Mouse (Mus musculus) NIH3T3 (cell line): ENCODE results near the gene C1qtnf1.

Source experiments
- DNase-seq: peaks from one replicate; pipeline ENCODE4 v3.0.0-alpha.2; 2012; ENCODE audit warnings: low read depth

Gene C1qtnf1

DNA sequence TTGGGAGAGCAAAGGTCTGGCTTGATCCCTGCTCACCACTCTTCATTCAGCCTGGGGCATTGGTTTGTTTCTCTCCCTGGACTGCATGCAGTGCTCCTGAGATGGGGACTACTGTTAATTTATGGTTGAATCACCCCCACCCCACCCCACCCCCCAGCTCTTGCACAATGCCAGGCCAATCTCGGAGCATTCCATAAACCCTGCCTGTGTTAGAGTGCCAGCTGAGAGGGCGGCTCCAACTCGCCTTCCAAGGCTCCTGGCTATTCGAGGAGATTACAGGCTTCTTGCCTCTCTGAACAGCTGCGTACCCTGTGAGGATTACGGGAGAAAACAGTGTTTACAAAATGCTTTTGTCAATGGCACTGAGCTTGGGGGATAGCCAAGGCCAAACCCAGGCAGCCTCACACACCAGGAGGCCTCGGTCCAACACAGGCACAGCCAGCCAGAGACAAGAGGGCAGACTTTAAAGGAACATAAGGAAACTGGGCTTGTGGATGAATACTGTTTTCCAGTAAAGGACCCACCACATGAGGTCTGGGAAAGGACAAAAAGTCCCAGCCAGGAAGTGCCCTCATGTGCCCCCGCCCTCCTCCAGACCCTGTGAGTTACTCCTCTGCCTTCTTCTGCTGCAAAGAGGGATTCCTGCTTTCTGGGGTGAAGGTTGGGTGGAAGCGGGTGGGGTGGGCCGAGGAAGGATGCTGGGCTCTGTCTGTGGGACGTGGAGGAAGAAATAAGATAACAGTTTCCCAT lies 10.8 kb downstream of the C1qtnf1 start:
- peak; percentile 92 for DNase-seq

DNA sequence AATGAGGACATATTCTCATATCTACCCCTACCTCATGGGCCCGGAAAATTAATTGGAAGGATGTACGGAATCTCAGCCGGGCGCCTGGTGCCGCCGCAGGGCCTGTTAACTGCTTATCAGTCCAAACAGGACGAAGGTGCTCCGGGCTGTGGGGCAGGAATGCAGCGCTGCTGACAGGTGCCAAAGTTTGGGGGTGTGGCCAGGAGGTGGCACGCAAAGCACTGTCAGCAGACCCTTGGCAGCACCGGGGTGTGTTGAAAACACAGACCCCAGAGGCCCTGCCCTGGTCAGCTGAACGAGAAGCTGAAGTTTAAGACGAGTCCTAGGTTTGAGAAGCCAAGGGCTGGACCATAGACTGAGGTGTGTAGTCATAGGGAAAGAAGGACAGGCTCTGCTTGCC lies 14.7 kb downstream of the C1qtnf1 start:
- DNase-seq: no peak

DNA sequence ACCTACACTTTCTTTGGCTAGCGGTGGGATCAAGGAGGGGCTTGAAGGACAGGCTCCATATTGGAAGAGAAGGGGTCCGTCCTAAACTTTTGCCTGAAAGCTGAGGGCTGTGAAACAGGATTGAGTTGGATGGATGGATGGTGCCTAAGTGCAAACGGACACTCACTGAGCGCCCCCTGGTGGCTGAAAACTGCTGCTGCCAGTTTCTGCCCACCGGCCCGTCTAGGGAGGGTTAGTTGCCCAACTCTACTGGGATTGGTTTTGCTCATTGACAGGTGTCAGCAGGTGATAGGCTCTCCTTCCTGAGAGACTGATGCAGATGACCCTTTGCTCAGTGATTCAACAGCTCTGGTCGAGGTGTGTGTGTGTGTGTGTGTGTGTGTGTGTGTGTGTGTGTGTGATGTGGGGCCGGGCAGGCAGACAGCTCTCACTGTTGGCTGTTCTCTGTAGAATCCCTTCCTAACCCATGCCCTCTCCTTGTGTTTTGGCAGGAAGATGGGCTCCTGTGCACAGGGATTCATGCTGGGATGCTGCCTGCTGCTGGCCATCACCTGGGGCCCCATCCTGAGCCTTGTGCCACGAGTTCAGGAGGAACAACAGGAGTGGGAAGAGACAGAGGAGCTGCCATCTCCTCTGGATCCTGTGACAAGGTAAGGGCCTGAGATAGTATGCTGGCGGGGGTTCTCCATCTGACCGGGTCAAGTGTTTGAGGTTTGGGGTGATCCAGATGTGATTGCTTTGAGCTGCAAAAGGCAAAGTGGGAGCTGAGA lies 15.4 kb downstream of the C1qtnf1 start:
- DNase-seq: peak; percentile 87

DNA sequence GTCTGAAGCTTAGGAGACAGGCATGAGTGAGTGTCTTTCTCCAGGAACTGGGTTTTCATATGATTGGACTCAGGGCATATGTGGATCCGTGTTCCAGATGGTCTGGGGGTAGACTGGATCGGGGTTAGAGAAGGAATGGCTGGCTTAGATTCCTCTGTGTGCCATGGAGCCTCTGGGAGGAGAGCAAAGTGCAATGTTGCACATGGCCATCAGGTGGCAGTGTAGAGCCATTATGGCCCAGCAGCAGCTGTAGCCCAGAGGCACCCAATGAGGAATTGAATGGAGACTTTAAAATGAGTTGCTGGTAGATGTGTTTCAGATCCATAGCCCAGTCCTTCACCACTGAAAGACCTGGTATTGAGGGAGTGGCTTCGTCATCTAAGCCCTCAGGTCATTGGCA lies 17.8 kb downstream of the C1qtnf1 start:
- peak; percentile 90 for DNase-seq

DNA sequence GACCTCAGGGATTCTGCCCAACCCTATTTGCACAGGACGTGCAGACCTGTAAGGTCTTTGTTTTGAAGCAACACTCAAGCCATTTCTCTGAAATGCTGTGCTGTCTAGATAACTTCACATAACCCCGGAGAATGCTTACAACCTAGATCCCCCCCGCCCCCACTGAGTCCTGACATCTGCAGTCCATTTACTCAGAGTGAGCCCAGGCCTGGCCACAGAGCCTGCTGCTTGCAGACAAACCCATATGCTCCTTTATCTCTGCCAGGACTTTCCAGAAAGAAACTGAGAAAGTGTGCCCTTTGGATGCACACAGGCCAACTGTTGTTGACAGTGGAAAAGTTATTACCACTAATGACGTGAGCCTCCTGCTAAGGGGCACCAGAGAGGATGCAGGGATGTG lies 19.3 kb downstream of the C1qtnf1 start:
- peak; percentile 67 for DNase-seq

DNA sequence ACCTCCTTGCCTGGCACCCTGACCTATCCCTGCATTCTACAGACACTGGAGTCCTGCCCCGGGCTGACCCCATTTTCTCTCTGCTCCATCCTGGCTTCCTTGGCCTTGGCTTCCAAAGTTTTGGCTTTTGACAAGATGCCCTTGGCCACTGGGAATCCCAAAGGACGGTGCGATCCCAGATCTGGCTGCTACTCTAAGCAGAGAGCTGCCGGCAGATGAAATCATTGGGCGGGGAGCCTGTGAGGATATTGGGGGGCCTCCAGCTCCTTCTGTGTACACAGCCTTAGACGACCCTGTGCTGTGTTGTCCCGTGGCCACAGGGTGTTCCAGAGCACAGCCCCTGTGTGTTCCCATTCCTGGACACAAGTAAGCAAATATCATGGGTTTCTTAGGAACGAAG lies 20.4 kb downstream of the C1qtnf1 start:
- DNase-seq: no peak

DNA sequence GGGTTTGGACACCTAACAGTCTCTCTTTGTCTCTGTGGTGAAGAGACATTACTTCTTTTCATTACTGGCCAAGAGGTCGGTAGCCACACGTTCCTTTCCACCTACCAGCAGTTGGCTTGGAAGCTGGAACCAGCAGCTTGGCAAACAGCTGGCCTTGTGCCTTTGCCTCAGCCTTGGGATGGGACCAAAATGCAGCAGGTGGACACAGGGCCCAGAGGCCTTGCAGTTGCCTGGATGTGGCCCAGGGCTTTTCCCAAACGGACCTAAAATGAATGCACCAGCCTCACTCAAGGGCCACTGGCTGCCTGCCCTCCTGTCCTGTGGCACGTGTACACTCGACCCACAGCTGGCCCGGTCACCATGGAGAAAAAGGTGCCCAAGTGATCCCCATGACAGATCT lies 23.2 kb downstream of the C1qtnf1 start:
- DNase-seq: no peak

DNA sequence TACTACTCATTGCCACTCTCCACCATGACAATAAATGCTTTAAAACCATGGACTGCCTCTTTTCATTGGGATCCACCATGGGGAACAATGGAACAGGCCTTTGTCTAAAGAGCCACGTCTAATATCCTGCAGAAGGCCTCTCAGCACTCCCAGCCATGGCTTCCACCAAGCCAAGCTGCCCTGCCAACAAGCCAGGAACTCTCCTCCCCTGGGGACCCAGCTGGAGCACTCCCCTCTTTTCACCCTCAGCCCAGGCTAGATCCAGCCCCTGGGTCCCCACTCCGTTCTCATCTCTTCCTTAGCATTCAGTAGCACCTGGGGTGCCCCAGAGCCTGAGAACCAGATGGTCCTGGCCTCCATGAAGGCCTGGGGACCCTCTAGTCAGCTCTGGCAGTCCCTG lies 25.0 kb downstream of the C1qtnf1 start:
- no peak for DNase-seq

DNA sequence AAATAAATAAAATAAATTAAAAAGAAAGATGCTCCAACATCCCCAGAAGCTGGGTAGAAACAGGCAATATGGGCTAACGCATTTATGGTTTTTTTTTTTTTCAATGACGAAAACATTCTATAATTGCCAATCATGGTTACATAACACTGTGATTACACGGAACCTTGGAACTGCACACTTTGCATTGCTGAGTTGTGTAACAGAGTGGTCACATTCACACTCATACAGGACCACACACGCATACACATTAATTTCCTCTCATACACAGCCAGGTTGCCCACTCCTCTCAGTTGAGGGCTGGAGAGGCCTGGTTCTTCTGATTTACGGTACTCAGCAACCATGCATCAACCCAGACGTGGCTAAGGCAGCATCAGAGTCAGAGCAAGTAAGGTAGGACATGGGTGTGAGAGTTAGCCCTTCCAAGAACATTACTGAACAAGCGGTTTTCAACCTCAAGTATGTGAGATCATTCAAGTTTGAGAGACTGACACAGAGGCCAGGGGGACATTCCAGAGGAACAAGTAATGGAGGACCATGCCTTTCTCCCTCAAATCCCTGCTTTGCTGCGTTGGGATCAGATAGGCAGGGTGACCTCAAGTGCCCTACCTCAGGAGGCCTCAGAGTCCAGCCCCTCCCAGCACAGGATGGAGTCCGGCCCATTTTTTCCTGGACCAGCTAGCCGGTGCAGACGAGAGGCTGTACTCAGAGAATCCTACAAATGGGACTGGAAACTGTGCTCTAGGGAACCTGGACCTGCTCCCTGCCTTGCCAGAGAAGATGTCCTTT lies 26.1 kb downstream of the C1qtnf1 start:
- no peak for DNase-seq

DNA sequence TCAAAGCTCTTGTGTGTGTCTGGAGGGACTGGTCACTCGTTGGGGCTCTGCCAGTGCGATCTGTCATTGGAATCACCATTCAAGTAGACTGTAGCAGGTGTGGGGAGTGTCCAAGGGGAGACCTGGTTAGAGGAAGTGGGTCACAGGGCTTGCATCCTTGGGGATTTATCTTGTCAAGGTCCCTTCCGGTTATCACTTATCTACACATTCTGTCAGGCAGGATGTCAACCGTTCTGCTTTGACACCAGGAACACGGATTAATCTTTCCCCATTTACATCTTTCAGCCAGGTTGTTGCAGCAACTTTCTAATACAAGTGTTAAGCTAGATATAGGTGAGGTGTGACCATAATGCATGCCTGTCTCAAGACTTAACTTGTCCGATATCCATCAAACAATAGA lies 27.8 kb downstream of the C1qtnf1 start:
- DNase-seq: no peak

DNA sequence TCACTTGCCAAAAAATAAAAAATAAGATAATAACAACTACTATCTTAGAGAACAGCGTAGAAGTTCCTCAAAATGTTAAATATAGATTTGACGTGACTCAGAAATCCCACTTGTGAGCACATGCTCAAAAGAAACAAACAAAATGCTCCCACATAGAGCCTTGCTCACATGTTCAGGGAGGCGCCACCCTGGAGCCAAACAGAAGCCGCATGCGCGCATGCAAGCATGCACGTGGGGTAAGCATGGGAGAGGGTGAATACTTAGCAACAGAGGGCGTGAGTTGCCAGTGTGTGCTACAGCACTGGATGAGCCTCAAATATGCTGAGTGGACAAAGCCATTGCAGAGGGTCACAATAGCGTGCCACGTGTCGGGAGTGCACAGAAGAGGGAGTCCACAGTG lies 28.9 kb downstream of the C1qtnf1 start:
- peak; percentile 42 for DNase-seq

DNA sequence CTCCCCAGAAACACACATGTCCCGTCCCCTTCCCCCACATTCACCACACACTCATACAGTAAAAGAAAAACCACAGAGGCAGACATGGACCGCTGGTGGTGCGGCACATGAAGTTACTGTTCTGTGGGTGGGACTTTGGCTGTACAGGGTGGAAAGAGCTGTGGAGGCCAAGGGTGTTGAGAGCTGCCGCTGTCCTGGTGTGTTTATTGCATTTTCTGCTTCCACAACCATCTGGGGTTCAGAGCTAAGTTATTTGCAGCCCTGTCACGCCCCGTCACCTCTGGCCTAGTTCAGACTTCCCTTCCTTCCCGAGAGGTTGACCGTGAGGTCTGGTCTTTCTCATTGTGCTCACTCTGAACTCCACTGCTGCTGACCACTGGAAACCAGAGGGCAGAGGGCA lies 31.0 kb downstream of the C1qtnf1 start:
- DNase-seq: no peak

DNA sequence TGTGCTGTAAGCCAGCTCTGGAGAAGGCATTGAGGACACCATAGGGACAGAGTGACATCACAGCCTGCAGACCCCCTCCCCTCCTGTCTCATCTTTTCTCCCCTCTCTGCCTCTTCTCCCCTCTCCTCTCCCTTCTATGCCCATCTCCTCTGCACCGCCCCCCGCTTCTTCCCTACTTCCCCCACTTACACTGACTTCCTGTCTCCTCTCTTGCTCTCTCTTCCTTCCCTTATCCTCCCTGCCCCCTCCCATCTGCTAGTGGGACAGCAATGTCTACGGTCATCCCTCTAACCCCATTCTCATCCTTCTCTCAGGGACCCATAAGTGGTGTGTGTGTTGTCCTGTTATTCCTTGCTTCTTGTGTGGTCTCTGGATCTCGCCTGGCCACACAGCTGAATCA lies 31.5 kb downstream of the C1qtnf1 start:
- no peak for DNase-seq

DNA sequence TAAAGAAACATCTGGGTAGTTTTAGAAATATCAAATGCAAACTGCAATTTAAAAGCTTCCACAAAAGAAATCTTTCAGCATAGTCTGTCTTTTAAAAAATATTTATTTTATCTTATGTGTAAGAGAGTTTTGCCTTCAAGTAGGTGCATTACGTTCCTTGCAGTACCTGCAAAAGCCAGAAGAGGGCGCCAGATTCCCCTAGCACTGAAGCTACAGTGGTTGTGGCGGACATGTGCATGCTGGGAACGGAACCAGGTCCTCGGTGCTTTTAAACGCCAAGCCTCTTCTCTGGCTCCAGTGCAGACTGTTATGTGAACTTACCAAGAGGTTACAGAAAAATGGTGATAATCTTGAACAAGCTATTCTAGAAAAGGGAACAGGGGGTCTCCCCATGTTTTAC lies 32.3 kb downstream of the C1qtnf1 start:
- peak; percentile 48 for DNase-seq

DNA sequence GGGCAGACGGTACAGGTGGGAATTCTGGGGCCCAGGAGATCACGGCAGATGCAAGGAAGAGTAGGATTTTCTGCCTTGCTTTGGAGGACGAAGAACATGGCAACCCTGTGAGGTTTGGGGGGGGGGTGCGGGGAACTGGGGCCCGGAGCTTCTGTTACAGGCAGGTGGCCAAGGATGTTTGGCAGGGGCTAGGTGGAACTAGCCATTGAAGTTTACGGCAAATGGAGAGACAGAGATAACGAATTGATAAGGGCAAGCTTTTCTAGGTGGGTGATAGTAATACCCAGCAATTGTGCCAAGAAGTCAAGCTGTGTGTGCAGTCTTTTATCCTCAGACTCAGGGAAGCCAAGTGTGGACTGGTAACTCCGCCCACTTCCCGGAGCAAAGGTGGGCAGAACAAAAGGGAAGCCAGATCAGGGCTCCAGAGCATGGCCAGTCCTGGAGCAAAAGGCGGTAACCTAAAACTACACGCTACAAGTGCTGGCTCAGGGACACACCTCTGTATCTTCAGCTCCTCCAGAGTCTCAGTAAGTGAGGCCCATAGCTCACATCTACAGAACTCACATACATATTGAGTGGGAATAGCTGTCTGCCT lies 39.5 kb downstream of the C1qtnf1 start:
- DNase-seq: no peak

DNA sequence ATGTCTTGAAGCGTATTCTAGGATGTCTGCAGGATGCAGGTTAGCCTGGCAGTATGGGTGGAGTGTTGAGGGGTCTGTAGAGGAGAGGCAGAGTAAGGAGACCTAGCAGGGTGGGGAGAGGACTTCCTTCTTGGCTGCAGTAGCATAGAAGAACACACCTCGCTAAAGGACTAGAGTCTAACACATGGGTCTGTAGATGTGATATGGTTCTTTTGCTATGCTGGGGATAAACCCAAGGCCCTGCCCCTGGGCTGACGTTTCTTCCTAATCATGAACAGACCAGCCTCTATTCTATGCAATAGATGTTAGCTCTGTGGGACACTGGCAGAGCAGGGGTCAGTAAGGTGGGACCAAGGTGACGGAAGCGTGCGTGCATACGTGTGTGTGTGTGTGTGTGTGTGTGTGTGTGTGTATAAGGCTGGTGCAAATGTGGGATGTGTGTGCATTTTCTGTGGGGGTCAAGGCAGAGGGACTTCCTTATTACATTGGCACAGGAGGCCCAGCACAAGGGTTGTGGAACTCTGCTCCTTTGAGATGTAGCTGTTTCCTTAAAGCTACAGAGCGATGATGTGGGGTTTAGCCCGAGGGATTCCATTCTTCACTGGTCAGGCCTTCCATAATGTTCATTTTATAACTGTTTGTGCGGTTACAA lies 41.6 kb downstream of the C1qtnf1 start:
- DNase-seq: no peak

DNA sequence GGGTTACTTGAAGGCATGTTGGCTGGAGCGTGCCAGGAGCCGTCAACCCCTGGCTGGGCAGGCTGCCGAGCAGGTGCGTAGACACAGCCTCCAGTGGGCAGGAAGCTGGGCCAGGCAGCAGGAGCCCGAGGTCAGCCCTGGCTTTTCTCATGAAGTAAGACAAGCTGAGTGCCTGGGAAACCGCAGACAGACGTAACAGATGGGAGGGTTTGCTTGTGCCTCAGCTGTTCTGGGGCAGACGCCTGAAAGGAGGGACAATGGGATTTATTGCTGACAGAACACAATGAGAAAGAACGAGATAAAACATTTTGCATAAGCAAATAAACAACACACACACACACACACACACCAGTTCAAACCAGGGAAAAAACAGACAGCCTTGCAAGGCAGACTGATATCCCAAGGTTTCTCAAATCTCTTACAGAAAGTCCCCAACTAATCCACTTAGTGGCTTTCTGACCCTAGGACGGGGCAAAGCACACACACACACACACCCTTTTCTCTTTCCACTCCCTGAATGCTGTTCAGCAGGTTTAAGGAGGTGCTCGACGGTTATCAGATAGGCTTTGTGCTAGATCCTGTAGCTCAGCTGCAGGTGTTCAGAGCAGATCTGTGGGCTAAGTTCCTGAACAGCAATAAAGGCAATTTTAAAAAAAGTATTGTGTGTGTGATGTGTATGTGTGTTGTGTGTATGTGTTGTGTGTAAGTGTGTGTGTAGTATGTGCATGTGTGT lies 42.4 kb downstream of the C1qtnf1 start:
- DNase-seq: no peak

DNA sequence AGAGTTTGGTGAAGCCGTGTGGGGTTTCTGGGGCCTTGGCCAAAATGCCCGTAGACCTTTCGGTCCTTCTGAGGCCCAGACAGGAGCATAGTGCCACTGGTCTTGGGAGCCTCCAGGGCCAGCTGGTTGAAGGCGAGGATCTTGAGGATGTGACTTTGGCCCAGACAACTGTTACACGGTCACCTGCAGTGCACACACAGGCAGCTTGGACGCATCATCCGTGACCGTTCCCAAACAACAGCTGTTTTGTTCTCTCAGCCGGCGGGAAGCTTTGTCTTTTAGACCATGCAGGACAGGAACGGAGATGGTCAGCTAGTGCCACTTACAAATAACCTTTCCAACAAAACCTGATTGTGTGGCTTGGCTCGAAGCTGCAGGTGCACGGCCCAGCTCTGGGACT lies 43.7 kb downstream of the C1qtnf1 start:
- DNase-seq: no peak

DNA sequence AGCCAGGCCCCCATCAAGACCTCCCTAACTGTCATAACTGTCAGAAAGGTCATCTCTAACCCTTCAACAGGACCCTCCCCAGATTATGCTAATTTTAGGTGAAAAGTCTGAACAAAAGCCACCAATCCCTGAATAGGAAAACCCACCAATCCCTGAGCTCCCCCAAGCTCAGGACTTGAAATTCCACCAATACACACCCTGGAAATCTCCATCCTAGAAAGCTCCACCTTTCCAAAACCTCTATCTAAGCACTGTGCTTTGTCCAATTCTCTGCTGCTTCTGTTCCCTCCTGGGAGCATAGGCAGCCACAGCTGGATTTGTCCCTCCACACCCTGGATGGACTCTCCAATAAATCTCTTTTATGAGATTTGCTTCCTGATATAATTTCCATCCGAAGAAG lies 45.2 kb downstream of the C1qtnf1 start:
- no peak for DNase-seq

DNA sequence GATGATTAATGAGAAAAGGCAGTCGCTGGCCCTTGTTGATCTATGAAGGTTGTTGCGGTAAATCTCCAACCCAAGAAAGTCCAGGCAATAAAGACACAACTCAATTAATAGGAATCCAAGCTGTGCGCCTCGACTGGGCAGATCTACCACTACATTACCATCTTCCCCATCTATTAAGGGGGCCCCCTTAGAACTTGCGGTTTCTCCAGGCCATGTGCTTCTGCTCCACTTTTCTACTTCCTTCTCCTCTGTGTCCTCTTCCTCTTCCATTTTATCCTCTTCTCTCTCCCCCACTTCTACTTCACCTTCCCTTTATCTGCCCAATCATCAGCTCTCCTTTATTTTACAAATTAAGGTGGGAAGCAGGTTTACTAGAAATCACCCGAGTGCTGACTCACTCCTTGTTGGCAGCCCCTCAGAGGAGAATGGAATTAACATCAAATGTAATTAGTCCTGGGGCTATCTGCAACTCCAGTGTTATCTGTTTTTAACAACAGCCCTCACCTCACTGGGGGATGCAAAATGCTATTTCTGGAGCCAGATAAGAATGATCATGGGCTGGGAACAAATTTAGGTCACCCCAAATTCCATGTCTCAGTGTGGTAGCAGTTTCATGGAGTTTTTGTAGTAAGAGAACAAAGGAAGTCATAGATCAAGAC lies 46.0 kb downstream of the C1qtnf1 start:
- DNase-seq: no peak
